Mouse (Mus musculus) embryonic fibroblast, embryonic 13.5 days (primary cell): Measurements from ENCODE around the gene Tmem231. TPM values are rescaled to one million over a fixed set of nuclear protein-coding genes. Genes with fewer than 3 reads are reported as not detected.

ENCODE experiments used
- H3K27ac ChIP-seq: 2 replicates; pipeline ENCODE4 v1.5.1; 2012; ENCODE audit warnings: low read length, control low read depth, inconsistent platforms; ENCODE audit not compliant: insufficient read depth
- H3K4me1 ChIP-seq: 2 replicates; pipeline ENCODE4 v1.6.1; 2011; ENCODE audit warnings: low read length; ENCODE audit not compliant: control insufficient read depth, insufficient read depth
- H3K4me3 ChIP-seq: 2 replicates; pipeline ENCODE4 v1.5.1; 2011; ENCODE audit warnings: mild to moderate bottlenecking, control low read depth, low read length; ENCODE audit not compliant: insufficient read depth
- CTCF ChIP-seq: IDR thresholded peaks from 2 replicates; pipeline ENCODE4 v1.5.1; 2011; ENCODE audit warnings: mild to moderate bottlenecking, control low read depth, low read length, moderate library complexity, borderline replicate concordance; ENCODE audit not compliant: insufficient read depth
- POLR2A ChIP-seq: IDR thresholded peaks from 2 replicates; pipeline ENCODE4 v1.6.1; 2011; ENCODE audit warnings: low read depth, mild to moderate bottlenecking, control low read depth, low read length, moderate library complexity
- polyA plus RNA-seq: library from polyadenylated mRNA; stranded (reverse); fragments of >200 nt; gene quantifications from 2 replicates; pipeline ENCODE4 v1.2.4, GENCODE M21; 2011; ENCODE audit warnings: low read depth; ENCODE audit not compliant: missing spikeins, insufficient read length

The Tmem231 gene
- polyA plus RNA-seq, 1 experiment: 12.2 TPM

DNA sequence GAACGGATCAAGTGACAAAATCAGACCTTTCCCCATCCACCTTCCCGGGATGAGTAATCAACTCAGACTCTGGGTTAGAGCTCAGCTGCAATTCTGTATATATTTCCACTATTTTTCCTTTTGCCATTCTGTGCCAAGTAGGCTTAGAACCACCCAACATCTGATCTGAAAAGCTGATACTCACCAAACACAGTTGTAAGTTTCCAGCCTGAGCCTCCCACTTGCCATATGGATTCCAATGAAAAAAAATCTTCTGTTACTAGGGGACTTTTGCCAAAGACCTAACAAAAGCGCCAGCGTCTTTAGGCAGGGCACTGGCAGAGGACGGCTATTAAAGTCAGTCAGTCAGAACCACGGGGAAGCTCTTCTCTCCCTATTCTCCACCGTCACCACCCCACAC, 22.1 kb downstream of the Tmem231 start:
- TF ChIP-seq CTCF (no peak), POLR2A (no peak)
- no peaks in the 10 kb centered on the region for H3K4me1 ChIP-seq
- no peak overlapping the region for H3K4me3 ChIP-seq
- H3K27ac ChIP-seq: no peak overlapping the region

DNA sequence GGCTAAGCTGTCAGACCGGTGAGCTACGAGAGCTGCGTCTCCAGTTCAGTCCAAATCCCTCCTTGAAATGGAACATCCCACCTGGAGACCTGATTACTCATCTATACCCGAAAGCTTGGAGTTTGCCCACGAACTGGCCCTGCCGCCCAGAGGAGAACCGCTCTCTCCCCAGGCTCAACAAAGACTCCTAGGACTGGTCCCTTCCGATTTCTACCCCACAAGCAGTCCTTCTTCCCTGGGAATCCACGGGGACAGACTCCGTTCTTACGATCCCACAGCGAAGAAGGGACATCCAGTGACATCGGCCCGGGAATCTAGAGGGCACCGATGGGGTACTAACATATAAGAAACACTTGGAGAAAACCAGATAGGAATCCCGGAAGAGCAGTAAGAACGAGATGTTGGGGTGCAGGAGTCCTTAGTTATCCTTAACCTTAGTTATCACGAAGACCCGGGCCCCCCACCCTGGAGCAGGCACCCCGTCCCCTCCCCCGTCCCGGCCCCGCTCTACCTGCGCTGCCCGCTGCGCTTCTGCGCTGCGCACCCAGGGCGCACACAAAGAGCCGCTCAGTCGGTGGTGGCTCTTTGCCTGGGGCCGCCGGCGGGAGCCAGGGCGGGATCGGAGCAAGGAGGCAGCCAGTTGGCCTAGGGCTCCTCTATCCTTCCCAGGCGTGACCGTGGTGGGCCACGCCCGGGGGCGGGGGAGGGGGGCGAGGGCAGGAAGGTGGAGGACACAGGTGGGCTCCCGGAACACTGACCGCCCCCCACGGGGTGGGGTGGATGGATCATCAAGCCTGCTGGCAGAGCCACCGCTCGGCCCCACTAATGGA, 23.8 kb downstream of the Tmem231 start, which contains the start of gene Chst5:
Gene Chst5, minus strand, starts transcription at position 827 of the 830 bp plus-strand sequence.
- no peak within 1 kb of the TSS for H3K4me3 ChIP-seq
- H3K27ac ChIP-seq: no peak within 1 kb of the TSS
- TF ChIP-seq POLR2A (no peak), CTCF (no peak)

DNA sequence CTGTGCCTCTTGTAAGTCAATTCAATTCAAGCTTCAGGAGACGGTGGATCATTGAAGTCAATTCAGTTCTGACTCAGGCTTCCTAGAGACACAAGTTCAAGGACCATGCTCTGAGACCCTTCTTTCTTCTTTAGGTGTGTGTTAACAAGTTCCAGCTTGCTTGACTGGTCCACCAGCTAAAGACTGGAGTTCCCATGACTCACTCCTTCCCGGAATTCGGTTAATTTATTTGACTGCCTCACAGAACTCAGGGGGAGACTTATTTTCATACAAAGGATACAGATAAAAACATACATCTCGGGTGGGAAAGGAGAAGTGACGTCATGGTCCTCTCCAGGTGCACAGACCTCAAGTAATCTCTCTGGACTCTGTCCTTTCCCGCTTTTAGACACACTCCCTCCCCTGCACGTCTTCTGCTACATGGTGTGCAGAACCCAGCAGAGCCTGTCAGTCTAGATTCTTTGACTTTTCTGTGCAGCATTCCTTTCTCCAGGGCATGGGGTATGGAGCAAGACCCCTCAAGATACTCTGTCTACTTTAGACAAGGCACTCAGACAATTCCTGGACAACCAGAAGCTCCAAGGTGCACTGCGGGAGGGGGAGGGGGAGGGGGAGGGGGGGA, 28.1 kb downstream of the Tmem231 start:
- Histone ChIP-seq H3K27ac (peak overlapping the region; percentile 28), H3K4me1 (peaks cover 8% of the 10 kb centered on the region; the same call in 1 of the 2 replicates)

More for the DNA sequence above, 23.8 kb downstream of the Tmem231 start, which contains the start of gene Chst5:
- peaks cover 3% of the 10 kb centered on the region; the same call in 1 of the 2 replicates for H3K4me1 ChIP-seq

DNA sequence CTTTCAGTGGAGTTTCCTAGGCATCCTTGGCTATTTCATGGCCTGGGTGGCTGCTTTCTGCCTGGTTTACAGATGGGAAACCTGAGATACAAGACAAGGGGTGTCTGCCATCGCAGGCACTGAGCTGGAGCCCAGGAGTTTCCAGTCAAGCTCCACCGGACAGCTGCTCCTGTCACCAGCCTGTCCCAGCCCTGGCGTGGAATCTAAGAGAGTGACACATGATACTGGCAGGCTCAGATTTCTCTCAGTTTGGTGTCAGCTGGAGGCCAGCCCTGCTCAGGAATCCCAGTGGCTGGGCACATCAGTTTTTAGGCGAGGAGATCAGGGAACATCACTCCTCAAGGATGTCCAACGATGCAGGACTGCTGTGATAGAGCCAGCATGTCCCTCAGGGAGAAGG, 31.6 kb downstream of the Tmem231 start:
- peaks cover 8% of the 10 kb centered on the region; the same call in 1 of the 2 replicates for H3K4me1 ChIP-seq
- H3K4me3 ChIP-seq: no peak overlapping the region
- no peak overlapping the region for H3K27ac ChIP-seq
- TF ChIP-seq CTCF (no peak), POLR2A (no peak)

More for the DNA sequence above, 28.1 kb downstream of the Tmem231 start:
- no peak overlapping the region for H3K4me3 ChIP-seq
- TF ChIP-seq CTCF: no peak
- no peak for TF ChIP-seq POLR2A

DNA sequence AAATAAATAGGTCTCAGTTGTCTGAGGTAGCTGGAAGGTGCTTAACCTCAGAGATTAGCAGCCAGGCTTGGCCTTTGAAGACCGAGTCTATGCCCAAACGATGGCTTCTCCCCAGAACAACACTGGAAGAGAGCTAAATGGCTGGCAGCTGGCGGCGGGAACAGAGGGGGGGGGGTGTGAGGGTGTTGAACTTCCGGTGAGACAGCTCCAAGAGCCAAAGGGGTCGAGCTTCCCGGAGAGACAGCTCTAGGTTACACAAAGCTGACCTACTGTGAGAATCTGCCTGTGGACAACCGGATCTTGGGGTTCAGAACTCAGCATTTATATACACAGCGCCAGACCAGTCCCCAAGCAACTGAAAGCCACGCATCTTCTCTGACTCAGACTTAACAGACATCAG, 35.1 kb downstream of the Tmem231 start:
- no peak overlapping the region for H3K27ac ChIP-seq
- no peak overlapping the region for H3K4me3 ChIP-seq
- TF ChIP-seq CTCF (no peak), POLR2A (no peak)
- H3K4me1 ChIP-seq: peaks cover 5% of the 10 kb centered on the region; the same call in 1 of the 2 replicates

DNA sequence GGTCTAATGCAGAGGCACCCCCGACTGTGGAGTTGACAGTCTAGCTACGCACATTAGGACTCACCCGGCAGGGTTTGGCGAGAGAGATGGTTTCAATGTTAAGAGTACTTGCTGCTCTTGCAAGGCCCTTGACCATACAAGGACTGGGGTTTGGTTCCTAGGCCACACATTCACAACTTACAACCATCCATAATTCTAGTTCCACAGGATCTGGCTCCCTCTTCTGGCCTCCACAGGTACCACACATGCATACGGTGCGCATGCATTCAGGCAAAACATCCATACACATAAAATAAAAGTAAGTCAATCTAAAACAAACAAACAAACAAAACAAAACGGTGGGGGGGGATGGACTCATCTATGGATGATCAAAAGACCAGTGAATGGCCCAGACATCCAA, 38.7 kb downstream of the Tmem231 start:
- TF ChIP-seq CTCF (peak; percentile 17; the same call in 1 of the 2 replicates), POLR2A (no peak)
- Histone ChIP-seq H3K27ac (no peak overlapping the region), H3K4me1 (no peaks in the 10 kb centered on the region), H3K4me3 (no peak overlapping the region)

DNA sequence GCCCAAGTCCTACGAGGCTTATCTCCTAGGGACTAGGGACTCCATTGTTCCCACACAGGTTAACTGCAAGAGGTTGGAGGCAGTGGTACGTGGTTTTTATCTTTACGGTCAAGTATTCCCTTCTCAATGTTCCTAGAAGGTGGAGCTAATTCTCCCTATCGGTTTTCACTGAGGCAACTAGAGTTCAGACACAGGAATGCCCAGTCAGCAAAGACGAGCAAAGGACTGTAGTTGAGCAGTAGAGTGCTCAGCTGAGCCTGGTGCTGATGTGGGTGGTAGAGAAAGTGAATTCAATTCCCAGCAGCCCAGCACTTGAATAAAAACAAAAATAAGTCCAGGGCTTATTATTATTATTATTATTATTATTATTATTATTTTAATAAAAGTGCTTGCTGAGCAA, 41.1 kb downstream of the Tmem231 start:
- no peak for TF ChIP-seq CTCF
- TF ChIP-seq POLR2A: no peak
- H3K4me3 ChIP-seq: no peak overlapping the region
- H3K27ac ChIP-seq: no peak overlapping the region
- H3K4me1 ChIP-seq: no peaks in the 10 kb centered on the region

DNA sequence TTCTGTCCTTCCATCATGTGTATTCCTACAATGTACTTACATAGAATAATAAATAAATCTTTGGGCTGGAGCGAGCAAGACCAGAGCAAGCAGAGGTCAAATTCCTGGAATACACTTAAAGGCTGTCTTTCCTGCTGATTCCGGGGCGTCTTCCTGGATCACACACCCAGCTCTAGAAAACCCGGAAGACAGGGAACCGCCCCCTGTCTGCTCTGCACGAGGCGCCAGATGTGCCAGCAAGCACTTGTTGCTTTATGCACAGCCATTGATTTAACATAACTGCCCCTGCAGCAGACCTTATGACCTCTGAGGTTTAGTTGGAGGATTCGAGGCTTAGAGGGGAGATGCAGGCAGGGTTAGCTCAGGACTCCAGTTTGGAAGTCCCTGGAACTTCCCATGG, 41.7 kb downstream of the Tmem231 start:
- Histone ChIP-seq H3K4me1 (no peaks in the 10 kb centered on the region), H3K4me3 (no peak overlapping the region), H3K27ac (no peak overlapping the region)
- TF ChIP-seq CTCF (no peak), POLR2A (no peak)

DNA sequence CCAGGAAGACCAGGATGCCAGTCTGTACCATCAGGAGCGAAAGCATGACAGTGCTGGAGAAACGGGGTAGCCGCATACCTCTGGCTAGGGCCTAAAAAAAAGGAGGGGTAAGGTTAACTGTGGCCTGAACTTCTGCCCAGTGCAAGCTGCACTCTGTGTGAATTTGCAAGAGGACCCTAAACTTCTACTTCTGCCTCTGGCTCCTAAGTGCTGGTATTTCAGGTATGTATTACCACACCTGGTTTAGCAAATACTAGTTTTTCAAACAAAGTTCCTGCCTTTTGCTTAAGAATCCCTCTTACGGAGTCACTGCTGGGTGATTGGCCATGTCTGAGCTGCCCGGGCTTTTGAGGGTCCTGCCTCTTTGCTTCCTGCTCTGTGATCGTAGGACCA, 42.8 kb downstream of the Tmem231 start:
- Histone ChIP-seq H3K4me1 (no peaks in the 10 kb centered on the region), H3K27ac (no peak overlapping the region), H3K4me3 (no peak overlapping the region)
- TF ChIP-seq CTCF: no peak
